Mouse (Mus musculus) myocyte (in vitro differentiated cells): Measurements from ENCODE around the gene Psmb7.

Experiments used
- CEBPB ChIP-seq: IDR thresholded peaks from 2 replicates; pipeline ENCODE4 v1.6.1; 2011; ENCODE audit warnings: mild to moderate bottlenecking, moderate library complexity; ENCODE audit not compliant: poor library complexity, insufficient read depth, severe bottlenecking
- E2F4 ChIP-seq: IDR thresholded peaks from one replicate; pipeline ENCODE4 v1.6.1; 2011; ENCODE audit warnings: mild to moderate bottlenecking, control low read depth, moderate library complexity; ENCODE audit not compliant: insufficient read depth
- MAX ChIP-seq: IDR thresholded peaks from one replicate; pipeline ENCODE4 v1.6.1; 2011; ENCODE audit warnings: low read depth, mild to moderate bottlenecking, control low read depth
- MYOD1 ChIP-seq, 3 experiments: IDR thresholded peaks; one replicate each; pipeline ENCODE4 v1.6.1; 2011; ENCODE audit warnings: control low read depth in 2 of 3, low read depth in 2 of 3, mild to moderate bottlenecking in 2 of 3, moderate library complexity in 1 of 3; ENCODE audit not compliant: insufficient read length in 2 of 3, control insufficient read depth in 1 of 3
- MYOG ChIP-seq, 3 experiments: IDR thresholded peaks; one replicate each; pipeline ENCODE4 v1.6.1; 2011; ENCODE audit warnings: control low read depth in 2 of 3, low read depth in 2 of 3, mild to moderate bottlenecking in 2 of 3; ENCODE audit not compliant: insufficient read length in 2 of 3, control insufficient read depth in 1 of 3, insufficient read depth in 1 of 3
- POLR2A ChIP-seq: IDR thresholded peaks from one replicate; pipeline ENCODE4 v1.6.1; 2011; ENCODE audit warnings: low read depth, mild to moderate bottlenecking, control low read depth, moderate library complexity; ENCODE audit not compliant: insufficient read length
- POLR2AphosphoS2 ChIP-seq: IDR thresholded peaks from one replicate; pipeline ENCODE4 v1.6.1; 2011; ENCODE audit warnings: low read depth, control low read depth; ENCODE audit not compliant: insufficient read length
- REST ChIP-seq: IDR thresholded peaks from one replicate; pipeline ENCODE4 v1.6.1; 2011; ENCODE audit warnings: mild to moderate bottlenecking, control low read depth, moderate library complexity; ENCODE audit not compliant: insufficient read depth, insufficient read length
- SRF ChIP-seq: IDR thresholded peaks from one replicate; pipeline ENCODE4 v1.6.1; 2011; ENCODE audit warnings: low read depth; ENCODE audit not compliant: control insufficient read depth, insufficient read length
- TCF12 ChIP-seq: IDR thresholded peaks from one replicate; pipeline ENCODE4 v1.6.1; 2011; ENCODE audit warnings: mild to moderate bottlenecking, control low read depth; ENCODE audit not compliant: poor library complexity, insufficient read depth, severe bottlenecking
- USF1 ChIP-seq: IDR thresholded peaks from one replicate; pipeline ENCODE4 v1.6.1; 2011; ENCODE audit warnings: low read depth, mild to moderate bottlenecking, control low read depth, moderate library complexity

DNA sequence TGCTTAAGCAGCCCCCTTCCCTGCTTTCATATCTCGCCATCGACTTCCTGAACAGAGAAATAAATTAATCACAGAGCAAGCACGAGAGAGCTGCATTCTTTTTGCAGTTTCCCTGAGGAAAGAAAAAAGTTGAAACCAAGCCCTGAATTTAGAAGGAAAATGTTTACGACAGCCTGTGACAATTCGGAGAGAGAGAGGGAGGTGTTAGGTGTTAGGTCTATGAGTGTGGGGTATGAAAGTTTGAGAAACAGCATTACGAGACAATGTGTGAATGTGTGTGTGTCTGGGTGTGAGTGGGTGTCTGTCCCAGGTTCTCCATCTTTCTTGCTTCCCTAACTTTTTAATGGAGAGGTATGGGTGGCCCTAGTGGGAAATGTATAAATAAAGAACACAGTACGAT lies 8.2 kb upstream of the Psmb7 start:
- TF ChIP-seq E2F4, result no peak
- no peak for TF ChIP-seq MYOG (IDR thresholded peaks at IDR 0.05; ENCODE audit: control insufficient read depth in 1 of 3, insufficient read depth in 1 of 3, insufficient read length in 2 of 3, low read depth in 2 of 3)
- TF ChIP-seq POLR2A, result no peak
- no peak for TF ChIP-seq MAX
- no peak for TF ChIP-seq REST
- no peak for TF ChIP-seq POLR2AphosphoS2
- TF ChIP-seq USF1, result no peak
- no peak for TF ChIP-seq CEBPB
- TF ChIP-seq MYOD1 (IDR thresholded peaks at IDR 0.05; ENCODE audit: control insufficient read depth in 1 of 3, insufficient read length in 2 of 3, low read depth in 2 of 3), result no peak
- TF ChIP-seq TCF12, result no peak
- no peak for TF ChIP-seq SRF
